Mouse (Mus musculus): ENCODE results near the gene Moxd1.

DNA sequence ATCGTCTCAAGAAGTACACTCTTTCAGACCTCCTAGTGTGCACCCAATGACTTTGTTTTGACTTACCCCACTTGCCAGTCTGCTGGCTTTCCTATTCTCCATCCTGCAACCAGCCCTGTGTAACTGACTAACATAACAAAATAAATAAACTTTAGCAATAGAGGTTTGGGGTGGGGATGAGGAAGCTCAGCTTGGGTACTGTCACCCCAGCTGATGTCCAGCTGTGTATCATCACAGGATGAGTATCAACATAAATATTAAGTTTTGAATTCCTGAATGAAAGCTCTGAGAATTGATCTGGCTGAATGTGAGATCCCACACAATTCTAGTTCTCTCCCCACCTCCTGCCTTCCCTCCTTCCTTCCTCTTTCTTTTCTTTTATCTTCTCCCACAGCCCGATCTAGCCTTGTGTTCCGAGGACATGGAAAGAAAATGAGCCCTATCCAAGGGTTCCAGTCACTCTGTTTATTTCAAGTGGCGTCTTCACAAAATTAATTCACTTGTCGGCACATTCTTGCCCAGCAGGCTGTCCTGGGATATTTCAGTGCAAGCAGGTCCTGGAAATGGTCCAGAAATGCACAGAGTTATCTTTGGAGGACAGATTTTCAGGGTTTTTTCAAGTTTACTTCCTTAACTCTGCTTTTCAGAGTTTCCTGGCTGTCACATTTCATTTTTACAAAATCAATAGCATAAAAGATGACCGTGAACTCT is 5.6 kb upstream of the Moxd1 start:
- TF ChIP-seq POLR2A (IDR thresholded peaks at IDR 0.05; ENCODE audit: insufficient read depth, low read depth, low read length) (no peak), CTCF (IDR thresholded peaks at IDR 0.05; ENCODE audit: insufficient read depth, low read depth, low read length) (no peak)
